Mouse (Mus musculus): Measurements from ENCODE around the gene Scmh1. TPM values are rescaled to one million over a fixed set of nuclear protein-coding genes. Genes with fewer than 3 reads are reported as not detected.
A peak's percentile ranks its signal among the peaks of the same experiment; 100 is the strongest.

The Scmh1 gene
- total and polyA plus RNA-seq, 3 experiments, result 6.0 to 66.8 TPM; not detected in 1

DNA sequence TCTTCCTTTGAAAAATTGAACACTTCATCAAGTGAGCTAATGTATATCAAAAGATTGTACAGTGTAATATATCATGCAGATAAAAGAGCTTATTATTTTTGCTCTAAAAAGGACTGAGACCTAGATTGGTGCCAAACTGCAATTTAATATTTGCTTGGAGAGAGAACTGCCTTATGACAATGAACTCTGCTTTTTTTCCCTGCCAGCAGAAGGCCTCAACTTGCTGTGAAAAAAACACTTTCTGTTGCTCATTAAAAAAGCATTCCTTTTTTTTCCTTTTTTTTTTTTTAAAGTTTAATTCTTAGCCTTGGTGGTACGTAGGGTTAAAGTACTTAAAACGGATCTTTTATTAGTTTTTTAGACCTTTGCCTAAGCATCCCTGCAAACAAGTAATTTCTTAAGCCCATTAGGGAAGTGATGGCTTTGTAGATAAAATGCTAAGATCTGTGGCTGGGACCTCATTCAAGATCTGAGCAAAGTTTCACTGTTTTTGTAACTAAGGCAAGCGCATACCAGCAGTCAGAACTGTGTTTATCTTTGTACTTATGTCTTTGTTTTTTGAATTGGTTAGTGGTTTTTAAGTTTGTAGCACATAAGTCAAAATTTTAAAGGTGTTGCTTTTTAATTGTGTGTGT lies 1.7 kb downstream of the Scmh1 start:
- peak; percentile 68 for DNase-seq (ENCODE audit: low read depth, low spot score)
- peaks cover 0 to 19% of the 10 kb centered on the region in 2 experiments; a peak in 2 of 4 replicates for H3K36me3 ChIP-seq (ENCODE audit: control insufficient read depth in 1 of 2, insufficient read depth in 2 of 2, low read length in 2 of 2)
- TF ChIP-seq GABPA (IDR thresholded peaks at IDR 0.05; ENCODE audit: low read depth, low read length) (no peak), GATA1 (IDR thresholded peaks at IDR 0.05; ENCODE audit: low read depth, low read length) (peak; percentile 68), NELFE (IDR thresholded peaks at IDR 0.05; ENCODE audit: low read depth, low read length) (no peak), MAX (IDR thresholded peaks at IDR 0.05; ENCODE audit: low read length) (no peak), ZNF384 (IDR thresholded peaks at IDR 0.05; ENCODE audit: low read depth, low read length) (peak; percentile 68), CHD1 (IDR thresholded peaks at IDR 0.05; ENCODE audit: low read depth, low read length) (peak; percentile 29; the same call in 1 of the 2 replicates), USF2 (IDR thresholded peaks at IDR 0.05; ENCODE audit: borderline replicate concordance in 1 of 2, insufficient read depth in 1 of 2, low read depth in 1 of 2, low read length in 2 of 2) (no peak), POLR2AphosphoS5 (IDR thresholded peaks at IDR 0.05; ENCODE audit: borderline replicate concordance, low read depth, low read length) (no peak), EP300 (IDR thresholded peaks at IDR 0.05; ENCODE audit: low read depth in 1 of 2, low read length in 2 of 2) (0 out of 4 replicates have a peak, but pooled peaks of 1 of the 2 experiments have one; percentile 10)
- H3K9me3 ChIP-seq (replicated peaks; ENCODE audit: insufficient read depth, low read length), result no peaks in the 10 kb centered on the region
- H3K79me2 ChIP-seq (ENCODE audit: control insufficient read depth, insufficient read depth, low read length, poor library complexity), result peaks cover 17% of the 10 kb centered on the region
- H3K27me3 ChIP-seq (ENCODE audit: control insufficient read depth in 1 of 2, insufficient read depth in 2 of 2, low read length in 2 of 2), result no peaks in the 10 kb centered on the region
- peak overlapping the region; percentile 96 to 99; a peak in 3 of 4 replicates for H3K4me3 ChIP-seq (ENCODE audit: control insufficient read depth in 1 of 2, insufficient read depth in 1 of 2, low read depth in 2 of 2, low read length in 2 of 2)
- no peak overlapping the region; the same call in 1 of the 2 replicates for H3K9ac ChIP-seq (ENCODE audit: control insufficient read depth, low read depth, low read length, poor library complexity, severe bottlenecking)
- peaks cover 1 to 12% of the 10 kb centered on the region in 2 experiments for H3K4me1 ChIP-seq (ENCODE audit: control insufficient read depth in 1 of 2, insufficient read depth in 2 of 2, low read length in 2 of 2)
- H3K27ac ChIP-seq (ENCODE audit: control insufficient read depth, low read depth, low read length), result peak overlapping the region; percentile 90

DNA sequence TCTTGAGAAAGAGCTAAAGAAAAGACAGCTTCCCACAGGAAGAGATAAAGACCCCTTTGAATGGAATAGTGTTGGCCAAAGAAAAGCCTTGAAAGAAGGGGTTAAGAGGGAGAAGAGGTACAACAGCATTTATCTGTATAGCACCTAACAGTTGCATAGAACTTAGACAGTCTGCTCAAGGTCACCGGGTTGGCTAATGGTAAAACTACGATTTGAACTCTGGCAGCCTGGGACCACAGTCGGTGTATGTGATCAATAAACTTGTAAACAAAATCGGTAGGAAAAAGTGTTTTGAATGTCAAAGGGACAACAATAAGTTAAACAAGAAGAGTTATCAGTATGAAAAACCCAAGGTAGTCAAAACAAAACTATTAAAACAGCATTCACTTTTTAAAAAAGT lies 13.0 kb downstream of the Scmh1 start:
- H3K4me3 ChIP-seq (ENCODE audit: control insufficient read depth in 1 of 2, insufficient read depth in 1 of 2, low read depth in 2 of 2, low read length in 2 of 2), result no peak overlapping the region
- peaks cover 8% of the 10 kb centered on the region; the same call in 1 of the 2 replicates for H3K79me2 ChIP-seq (ENCODE audit: control insufficient read depth, insufficient read depth, low read length, poor library complexity)
- H3K9ac ChIP-seq (ENCODE audit: control insufficient read depth, low read depth, low read length, poor library complexity, severe bottlenecking), result no peak overlapping the region
- TF ChIP-seq ZC3H11A (IDR thresholded peaks at IDR 0.05; ENCODE audit: low read depth, low read length) (no peak), USF1 (IDR thresholded peaks at IDR 0.05; ENCODE audit: low read depth, low read length) (no peak), RAD21 (IDR thresholded peaks at IDR 0.05; ENCODE audit: low read depth, low read length) (no peak), MYB (IDR thresholded peaks at IDR 0.05; ENCODE audit: low read depth, low read length) (no peak), MAZ (IDR thresholded peaks at IDR 0.05; ENCODE audit: low read depth, low read length) (no peak), MAFK (IDR thresholded peaks at IDR 0.05; ENCODE audit: borderline replicate concordance, low read depth, low read length) (no peak)
- DNase-seq (ENCODE audit: low read depth, low spot score), result no peak
- H3K36me3 ChIP-seq (ENCODE audit: control insufficient read depth in 1 of 2, insufficient read depth in 2 of 2, low read length in 2 of 2), result no peaks in the 10 kb centered on the region; a peak in 1 of 4 replicates
- no peak overlapping the region for H3K27ac ChIP-seq (ENCODE audit: control insufficient read depth, low read depth, low read length)
- H3K27me3 ChIP-seq (ENCODE audit: control insufficient read depth in 1 of 2, insufficient read depth in 2 of 2, low read length in 2 of 2), result no peaks in the 10 kb centered on the region
- H3K4me1 ChIP-seq (ENCODE audit: control insufficient read depth in 1 of 2, insufficient read depth in 2 of 2, low read length in 2 of 2), result no peaks in the 10 kb centered on the region
- H3K9me3 ChIP-seq (replicated peaks; ENCODE audit: insufficient read depth, low read length), result no peaks in the 10 kb centered on the region

Measured in MEL (cell line).